Mouse (Mus musculus): ENCODE measurements at regions not wholly inside any gene's neighbourhood (a gene's known extent, or its start where the extent isn't known, plus 50 kb on each side); places are given as distances from the start of the nearest gene placed in this dataset.
"Not testable (repeated sequence)": the region's sequence is repeated elsewhere in the genome, so short reads cannot be mapped to it uniquely, and the experiment has no call there.

DNA sequence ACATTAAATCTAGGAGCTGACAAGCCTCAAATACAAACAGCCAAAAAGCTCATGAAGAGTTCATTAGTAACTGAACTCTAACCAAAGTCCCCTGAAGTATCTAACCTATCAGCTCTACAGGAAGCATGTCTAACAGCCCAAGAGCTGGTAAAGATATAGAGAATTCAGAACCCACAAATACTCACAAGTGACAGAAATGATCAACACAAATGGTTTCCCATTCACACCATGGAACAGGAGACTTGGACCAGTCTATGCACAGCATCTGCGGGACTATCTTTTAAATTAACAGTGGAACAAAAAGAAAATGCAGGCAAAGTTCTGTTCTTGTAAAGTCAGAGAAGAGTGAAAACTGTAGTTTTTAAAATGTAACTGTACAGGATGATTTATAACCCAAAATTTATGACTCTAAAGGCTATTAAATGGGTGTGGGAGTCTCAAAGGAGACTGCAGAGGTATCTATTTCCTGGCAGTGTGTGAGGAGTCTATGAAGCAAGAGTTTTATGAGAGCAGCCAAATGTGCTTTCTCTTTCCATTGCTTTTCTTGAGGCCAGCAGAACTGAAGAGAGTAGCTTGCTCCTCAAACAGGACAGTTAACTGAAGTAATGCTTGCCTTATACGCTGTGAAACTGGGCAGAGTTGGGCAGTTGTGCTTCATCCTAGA is 152.7 kb upstream of the Mad2l1 start:
- no peak for DNase-seq (ENCODE audit: extremely low read depth, insufficient read length, low spot score)

DNA sequence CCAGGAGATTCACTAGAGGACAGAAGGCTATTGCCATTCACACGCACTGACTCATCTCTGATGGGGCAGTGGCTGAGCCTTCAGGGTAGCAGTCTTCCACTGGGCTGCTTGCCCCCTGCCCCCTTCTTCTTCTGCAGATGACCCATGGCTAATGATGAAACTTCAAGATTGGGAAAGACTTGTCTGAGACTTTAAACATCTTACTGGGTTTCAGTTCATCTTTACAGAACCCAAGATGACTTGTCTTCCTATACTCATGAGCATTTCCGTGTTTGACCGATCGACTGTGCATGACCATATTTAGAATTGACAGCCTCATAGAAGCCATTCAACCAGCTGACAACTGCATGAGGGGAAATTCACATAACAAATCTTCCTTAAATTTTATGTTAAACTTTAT is 140.0 kb upstream of the Mad2l1 start:
- no peak for DNase-seq (ENCODE audit: extremely low read depth, insufficient read length, low spot score)

DNA sequence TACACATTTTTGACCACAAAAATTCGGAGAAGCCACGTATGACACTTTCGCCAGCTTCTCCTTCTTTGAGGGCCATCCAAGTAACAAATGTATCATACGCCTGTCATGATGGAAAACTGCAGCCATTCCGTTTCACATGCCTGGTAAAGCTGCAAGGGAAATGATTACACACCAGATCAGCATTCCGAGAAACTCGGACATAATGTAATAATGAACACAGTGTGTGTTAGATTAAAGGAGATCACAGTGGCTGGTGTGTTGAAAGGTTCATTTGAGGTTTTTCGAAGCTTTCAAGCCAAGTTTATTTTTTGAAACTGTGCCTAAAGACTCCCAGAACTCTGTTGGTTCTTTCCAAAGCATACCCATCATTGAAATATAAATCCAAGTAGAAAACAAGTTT is 137.8 kb upstream of the Mad2l1 start:
- peak; percentile 39 for DNase-seq (ENCODE audit: extremely low read depth, insufficient read length, low spot score)

DNA sequence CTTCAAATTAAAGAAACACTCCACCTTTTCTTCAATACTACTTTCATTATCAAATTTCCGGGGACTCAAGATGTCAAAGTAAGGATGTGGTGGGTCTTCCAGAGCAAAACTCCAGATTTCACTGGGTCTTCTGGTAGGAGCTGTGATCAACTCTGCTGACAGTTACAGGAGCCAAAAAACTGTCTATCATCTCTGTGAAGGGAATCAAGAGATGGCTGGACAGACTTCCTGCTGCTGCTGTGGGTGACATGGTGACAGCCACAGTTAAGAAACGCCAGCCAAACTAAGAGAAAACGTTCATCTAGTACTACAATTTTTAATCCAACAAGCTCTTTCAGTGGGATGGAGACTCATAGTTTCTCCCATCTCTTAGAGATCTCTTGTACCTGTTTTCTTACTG is 136.5 kb upstream of the Mad2l1 start:
- no peak for DNase-seq (ENCODE audit: extremely low read depth, insufficient read length, low spot score)

DNA sequence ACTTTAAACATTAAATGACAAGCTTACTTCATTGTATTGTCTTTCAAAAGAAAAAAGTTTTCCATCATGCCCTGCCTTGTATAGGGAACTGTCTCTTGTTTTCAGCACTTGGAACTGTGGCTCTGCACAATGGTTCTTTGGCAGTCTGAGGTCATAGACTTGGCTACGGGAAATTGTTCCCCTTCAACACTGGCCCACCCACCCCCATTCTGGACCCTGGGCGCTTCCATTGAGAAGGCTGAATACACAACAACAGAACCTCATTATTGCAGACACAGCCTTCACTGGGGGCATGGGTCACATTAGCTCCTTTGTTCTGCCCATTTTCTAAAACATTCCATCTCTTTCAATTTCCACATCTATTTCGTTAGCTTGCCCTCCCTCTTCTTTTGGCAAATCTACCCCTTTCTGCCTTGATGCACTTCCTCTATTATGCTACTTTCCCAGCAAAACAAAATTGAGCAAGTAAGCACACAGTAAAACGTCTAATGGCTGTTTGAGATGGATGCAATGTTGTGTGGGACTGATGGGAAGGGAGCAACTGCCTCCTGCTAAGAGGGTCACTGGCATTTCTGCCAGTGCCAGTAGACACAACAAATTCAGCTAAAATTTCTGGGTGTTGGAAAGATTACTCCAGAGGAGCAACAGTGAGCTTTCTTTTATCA is 136.0 kb upstream of the Mad2l1 start:
- DNase-seq (ENCODE audit: extremely low read depth, insufficient read length, low spot score) = no peak

DNA sequence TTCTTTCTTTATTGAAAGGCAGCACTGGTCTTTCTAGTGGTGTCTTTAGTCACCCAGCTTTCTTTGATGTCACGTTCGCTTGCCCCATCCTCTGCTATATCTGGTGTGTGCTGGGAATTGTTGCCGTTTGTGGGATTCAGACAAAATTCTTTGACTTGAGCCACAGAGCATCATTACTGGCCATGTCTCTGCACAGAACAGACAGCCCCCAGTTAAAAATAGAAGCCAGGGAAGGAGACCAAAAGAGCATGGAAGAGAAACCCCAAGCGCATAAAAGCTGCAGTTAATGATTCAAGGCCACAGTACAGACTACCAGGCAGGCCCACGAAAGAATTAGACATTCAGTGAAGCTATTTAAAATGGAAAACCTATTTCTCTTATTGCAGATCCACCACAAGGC is 133.7 kb upstream of the Mad2l1 start:
- DNase-seq (ENCODE audit: extremely low read depth, insufficient read length, low spot score) = peak; percentile 40

DNA sequence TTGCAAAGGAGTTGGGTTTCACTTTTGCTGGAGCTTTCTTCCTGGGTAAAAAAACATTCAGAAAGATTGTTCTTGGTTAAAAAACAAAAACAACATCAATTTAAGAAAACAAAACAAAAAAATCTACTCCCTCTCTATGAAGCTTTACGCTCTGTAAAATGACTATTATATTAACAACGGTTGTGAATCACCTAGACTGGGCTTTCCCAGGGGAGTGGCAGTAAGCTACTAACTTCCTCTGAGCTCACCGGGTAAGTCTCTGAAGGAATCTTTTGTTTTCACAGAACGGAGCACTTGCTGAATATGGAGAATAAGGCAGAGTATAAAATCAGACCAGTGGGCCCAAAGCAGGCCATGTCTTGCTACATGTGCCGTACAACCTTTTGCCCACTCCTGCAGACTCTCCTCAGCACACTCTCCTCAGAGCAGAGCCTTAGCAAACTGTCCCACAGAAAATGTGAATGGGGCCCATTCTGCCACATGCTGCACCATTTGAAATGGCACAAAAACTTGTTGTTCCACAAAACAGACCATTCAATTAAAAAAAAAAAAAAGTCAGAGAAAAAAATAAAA is 133.2 kb upstream of the Mad2l1 start:
- peak; percentile 51 for DNase-seq (ENCODE audit: extremely low read depth, insufficient read length, low spot score)

DNA sequence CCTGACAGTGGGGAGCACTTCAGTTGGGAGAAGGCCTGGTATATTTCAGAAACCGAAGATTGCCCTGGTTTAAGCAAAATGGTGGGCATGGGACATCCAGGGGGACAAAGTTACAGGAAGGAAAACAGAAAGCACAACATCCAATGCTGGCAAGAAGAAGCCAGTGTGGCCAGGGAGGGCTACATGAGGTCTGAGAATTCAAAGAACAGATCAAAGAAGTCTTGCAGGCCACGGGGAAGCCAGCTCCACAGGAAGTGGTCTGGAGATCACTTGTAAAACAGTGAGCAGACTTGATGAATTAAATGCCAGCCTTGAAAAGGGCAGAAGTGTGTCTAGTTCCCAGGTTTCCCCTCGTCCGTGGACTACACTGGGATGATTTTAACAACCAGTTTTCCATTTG is 120.4 kb upstream of the Mad2l1 start:
- DNase-seq (ENCODE audit: extremely low read depth, insufficient read length, low spot score) = no peak

DNA sequence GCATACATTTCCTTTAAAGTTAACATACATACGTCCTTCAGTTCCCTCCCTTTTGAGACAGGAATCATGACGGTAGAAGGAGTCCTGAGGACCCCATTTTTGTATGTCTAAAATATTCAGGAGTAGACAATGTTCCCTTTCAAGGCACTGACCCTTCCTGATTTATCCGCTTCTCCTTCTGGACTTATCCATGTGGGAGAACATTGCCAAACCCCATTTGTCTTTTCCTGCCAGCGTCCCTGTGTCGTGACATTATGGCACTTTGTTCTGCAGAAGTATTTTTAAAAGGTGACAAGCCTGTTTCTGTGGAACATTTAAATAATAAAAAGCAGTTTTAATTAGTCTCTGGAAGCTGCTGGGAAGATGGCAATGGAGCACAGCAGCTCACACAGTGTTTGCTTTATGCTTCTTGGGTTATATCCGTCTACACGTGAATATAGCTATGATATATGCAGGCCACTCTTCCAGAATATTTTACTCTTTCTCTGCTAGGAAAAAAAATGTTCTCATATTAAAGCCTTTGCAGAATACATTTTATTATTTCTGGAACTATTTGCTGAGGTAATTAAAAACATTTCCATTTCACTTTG is 115.6 kb upstream of the Mad2l1 start:
- DNase-seq (ENCODE audit: extremely low read depth, insufficient read length, low spot score) = no peak

DNA sequence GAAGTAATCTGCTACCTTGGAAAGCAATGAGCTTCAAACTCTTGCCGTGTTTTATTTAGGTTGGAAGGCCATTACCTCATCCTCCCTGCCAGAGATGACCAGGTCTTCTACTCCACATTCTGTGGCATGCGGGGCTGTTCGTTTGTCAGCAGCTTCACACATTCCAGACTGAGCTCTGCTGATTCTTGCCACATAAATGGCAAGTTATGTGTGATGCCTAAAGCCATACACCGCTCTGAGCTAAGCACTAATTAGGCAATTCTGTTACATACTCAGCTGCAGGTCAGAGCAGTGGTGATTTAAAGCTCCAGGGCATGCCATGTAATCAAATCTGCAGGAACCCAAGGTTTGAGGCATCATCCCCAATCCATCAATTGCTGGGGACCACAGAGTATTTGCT is 106.8 kb upstream of the Mad2l1 start:
- DNase-seq (ENCODE audit: extremely low read depth, insufficient read length, low spot score) = no peak

DNA sequence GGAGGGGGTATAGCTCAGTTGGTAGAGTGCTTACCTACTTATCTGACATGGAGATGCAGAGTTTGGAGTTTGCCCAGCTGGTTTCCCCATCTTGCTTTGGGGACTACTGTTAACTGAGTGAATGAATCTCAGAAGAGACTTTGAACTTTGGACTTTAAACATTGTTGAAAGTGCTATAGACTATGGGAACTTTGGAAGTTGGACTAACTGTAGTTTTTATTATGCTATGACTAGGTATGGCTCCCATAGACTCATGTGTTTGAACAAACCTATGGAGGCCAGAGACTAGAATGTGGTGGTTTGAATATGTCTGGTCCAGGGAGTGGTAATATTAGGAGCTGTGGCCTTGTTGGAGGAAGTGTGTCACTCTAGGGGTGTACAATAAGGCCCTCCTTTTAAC is 84.8 kb upstream of the Mad2l1 start:
- not testable (repeated sequence) for DNase-seq (ENCODE audit: extremely low read depth, insufficient read length, low spot score)

DNA sequence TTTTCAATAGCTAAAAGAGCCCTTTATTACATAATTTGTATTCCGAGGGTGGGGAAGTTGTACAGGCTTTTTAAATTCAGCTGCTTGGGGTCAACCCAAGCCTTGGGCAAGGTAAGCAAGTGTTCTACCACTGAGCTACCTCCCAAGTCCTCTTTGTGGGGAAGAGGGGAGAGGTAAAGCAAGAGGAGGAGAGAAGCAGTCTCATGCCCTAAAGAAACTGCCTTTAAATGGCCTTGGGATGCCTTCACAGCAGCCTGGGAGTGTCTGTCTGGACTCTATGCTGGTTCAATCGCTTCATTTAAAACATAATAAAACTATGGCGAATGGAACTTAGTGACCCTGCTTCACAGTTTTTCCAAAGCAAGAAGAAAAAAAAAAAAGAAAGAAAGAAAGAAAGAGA is 77.0 kb upstream of the Mad2l1 start:
- no peak for DNase-seq (ENCODE audit: extremely low read depth, insufficient read length, low spot score)

DNA sequence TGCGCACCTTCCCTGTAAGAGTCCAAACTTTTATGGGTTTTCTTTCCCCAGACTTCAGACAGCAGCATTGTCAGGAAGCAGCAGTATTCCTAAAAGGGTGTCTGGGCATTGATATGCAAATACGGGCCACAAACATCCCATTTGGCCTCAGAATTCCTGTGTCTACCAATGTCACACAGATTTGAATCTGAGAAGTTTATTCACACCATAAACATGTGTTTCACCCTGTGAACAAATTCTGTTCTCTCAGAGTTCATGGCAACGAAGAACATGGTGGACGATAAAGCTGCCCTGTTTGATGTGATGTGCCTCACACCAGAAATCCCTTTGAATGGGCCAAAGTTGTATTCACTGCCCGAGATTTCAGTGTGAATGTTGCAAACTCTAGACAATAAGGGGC is 70.7 kb upstream of the Mad2l1 start:
- DNase-seq (ENCODE audit: extremely low read depth, insufficient read length, low spot score) = no peak

DNA sequence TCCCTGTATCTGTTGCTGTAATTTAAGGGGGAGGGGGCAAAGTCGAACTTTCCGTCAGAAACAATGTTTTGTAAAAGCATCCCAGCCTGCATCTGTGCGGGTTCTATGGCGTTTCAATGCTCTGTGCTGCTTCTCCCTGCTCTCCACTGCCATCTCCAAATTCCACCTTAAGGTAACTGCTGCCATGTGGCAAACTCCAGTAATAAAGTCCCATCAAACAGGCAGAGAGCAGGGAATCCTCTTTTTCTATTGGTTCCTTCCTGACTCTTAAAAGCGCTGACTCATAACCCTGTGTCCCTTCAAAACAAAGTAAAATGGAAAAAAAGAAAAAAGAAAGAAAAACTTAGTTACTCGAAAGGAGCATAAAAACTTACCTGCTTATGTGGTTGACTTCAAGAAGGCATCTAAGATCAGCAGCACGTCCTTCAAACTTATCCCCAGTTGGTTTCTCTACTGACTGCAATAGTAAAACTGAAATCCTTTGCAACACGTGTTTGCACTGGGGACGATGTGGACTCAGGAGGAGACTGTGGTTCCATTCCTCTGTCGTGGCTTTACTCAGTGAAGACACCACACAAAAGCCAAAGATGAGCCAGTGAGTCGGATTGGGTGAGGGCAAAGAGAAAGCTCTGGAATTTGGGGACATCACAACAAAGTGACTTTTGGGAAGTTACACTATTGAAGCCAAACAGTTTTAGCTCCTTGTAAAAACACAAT is 69.9 kb upstream of the Mad2l1 start:
- DNase-seq (ENCODE audit: extremely low read depth, insufficient read length, low spot score) = peak; percentile 58

DNA sequence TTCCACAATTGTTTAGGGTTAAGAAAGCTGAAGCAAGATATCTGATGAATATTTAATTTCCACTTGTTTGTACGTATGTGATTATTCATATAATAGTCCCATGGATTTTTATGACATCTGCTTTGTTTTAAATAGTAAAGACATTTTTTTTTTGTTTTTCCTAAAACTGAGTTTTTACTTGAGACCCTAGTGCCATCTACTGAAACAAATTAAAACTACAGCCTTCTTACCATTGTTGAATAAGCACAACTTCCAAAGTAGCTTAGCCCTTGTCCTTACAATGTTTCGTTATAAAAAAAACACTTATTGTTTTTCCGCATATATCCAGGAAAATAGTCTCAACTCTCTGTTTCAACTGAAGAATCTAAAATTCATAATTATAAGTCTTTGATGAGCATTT is 68.4 kb upstream of the Mad2l1 start:
- peak; percentile 61 for DNase-seq (ENCODE audit: extremely low read depth, insufficient read length, low spot score)

DNA sequence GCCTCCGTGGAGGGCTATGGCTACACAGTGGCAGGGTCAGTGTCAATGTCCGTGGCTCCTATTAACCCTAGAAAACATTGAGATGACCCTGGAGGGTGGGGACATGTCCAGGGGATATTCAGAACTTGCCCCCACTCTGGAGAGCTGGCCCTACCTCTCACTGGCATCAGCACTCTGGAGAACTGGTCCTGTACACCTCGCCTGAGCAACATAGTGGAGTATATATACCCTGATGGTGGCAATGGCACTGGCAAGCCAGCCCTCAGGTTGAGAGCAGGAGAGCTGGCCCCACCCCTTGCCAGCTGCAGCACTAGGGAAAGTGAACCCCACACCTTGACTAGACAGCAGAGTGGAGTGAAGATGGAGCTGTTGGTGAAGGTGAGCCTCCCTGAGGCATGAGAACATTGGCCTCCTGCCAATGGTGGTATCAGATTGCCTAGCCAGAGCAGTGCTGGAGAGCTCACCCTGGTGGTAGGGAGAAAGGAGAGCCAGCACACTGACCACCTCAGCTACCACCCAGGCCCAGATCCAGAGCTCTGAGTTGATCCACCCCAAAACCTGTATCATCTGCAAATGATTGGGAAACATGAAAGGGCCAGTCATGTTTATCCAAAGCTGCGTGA is 64.5 kb upstream of the Mad2l1 start:
- no peak for DNase-seq (ENCODE audit: extremely low read depth, insufficient read length, low spot score)

DNA sequence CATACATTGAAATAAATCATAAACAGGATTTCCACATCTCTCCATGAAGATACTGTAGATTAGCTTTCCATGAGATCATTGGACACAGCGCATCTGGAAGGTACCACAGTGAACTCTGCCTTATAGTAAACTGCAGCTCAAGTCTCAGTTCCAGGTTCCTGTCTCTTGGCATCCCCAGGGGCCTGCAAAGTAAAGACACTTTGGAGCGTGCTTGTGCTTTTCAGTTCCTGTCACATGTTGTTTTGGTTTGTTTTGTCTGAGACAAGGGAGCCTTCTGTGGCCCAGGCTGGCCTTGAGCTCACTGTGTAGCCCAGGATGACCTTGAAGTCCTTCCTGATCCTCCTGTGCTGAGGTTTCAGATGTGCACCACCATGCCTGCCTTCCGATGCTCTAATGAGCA is 63.4 kb upstream of the Mad2l1 start:
- DNase-seq (ENCODE audit: extremely low read depth, insufficient read length, low spot score) = no peak

DNA sequence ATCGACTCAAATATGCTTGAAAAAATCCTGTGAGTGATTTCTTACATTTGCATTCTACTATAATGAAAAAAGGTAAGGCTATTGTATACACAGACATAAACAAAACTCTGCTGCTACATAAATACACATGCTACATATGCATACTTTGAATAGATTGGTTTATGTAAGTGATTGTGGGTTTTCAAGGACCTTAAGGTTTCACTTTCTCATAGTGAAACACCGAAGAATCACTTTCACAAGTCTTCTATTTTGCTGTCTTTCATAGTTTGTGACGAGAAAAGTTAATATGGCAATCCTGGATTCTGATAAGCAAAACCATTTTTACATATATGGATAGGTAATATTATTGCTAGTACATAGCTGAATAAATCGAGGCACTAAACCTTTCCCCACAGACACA is 62.5 kb upstream of the Mad2l1 start:
- DNase-seq (ENCODE audit: extremely low read depth, insufficient read length, low spot score) = no peak

DNA sequence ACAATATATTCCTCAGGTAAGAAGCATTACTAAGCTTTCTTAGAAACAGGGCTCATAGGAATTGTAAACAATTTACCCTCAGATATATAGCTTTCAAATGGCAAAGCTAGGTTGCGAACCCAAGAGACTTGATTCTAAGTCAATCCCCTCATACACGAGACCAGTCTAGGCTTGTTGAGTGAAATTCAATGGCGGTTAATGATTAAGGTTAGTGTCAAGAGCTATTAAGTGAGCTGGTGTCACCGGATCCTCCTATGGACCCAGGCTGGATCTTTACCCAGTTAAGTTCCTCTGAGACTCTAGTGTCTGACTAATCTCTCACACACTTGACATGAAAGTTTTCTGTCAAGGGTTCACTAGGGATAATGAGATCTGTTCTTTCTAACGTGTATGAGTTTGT is 57.6 kb upstream of the Mad2l1 start:
- no peak for DNase-seq (ENCODE audit: extremely low read depth, insufficient read length, low spot score)

DNA sequence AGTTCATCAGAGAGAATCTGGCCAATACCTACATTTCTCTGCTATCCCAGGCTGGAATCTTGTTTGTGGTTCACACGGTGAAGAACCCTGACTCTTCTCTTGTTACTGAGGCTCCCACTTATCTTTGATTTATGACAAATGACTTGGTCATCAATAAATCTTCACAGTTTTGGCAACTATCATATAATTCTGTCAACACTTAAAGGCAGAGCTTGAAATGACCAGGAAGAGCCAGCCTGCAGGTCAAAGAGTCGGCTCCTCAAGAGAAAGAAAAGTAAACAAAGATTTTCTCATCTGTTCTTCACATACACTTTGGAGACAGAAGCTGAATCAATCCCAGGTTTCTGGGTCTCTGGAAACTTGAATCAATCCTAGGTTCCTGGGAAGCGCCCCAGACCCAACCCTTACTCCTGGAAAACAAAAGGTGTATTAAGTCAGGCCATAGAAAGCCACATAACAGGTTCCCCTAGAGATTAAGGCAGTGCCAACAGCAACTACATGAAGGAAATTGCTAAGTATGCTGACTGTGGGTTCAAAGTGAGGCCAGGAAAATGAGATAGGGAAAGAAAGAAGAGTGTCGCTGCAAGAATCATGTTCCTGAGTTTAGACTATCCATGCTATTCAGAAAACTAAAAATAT is 56.7 kb upstream of the Mad2l1 start:
- no peak for DNase-seq (ENCODE audit: extremely low read depth, insufficient read length, low spot score)

DNA sequence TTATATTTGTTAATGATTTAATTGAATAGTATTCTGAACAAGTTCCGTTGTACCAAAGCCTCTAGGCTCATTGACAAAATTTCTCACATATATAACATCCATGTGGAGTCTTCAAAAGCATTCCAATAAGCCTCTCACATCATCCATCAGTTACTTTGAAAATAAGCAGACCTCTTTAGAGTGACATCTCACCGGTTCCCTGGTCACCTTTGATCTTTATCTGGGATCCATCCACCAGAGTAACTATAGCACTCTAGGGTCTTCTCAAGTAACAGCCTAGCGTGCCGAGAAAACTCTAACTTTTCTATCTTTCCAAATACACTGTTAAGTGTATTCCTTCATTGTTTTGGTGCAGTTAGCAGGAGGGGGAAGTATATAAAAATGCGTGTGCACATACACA is 55.6 kb upstream of the Mad2l1 start:
- no peak for DNase-seq (ENCODE audit: extremely low read depth, insufficient read length, low spot score)

Measured in 3134 (cell line).